Mouse (Mus musculus): Measurements from ENCODE around the gene Cnnm2. TPM values are rescaled to one million over a fixed set of nuclear protein-coding genes. Genes with fewer than 3 reads are reported as not detected.

Cnnm2 gene
- polyA plus RNA-seq, 1 experiment from 2014 or later, result 2.5 TPM

DNA sequence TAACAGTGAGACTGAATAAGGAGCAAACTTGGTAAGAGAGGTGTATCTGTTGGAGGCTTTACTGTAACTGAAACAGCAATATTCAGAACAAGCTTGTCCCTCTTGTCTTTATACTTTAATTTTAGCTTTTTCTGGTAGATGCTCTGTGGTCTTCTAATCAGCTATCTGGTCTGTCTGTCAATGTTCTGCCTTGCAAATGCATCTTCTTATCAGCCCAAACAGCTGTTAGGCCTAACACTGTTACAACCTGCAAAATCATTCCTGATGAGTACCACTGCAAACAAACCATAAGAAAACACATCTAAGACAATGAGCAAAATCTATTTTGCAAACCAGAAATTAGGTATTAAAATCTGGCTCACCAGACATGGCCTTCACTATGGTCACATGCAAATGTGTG lies 144.0 kb downstream of the Cnnm2 start:
- 0 out of 2 replicates have a peak, but pooled peaks cover 3% of the 10 kb centered on the region for H3K4me1 ChIP-seq (ENCODE audit: control insufficient read depth, insufficient read depth, low read length)
- H3K4me2 ChIP-seq (ENCODE audit: low read depth, severe bottlenecking), result no peak overlapping the region
- H3K27me3 ChIP-seq (ENCODE audit: control insufficient read depth, insufficient read depth, low read length), result no peaks in the 10 kb centered on the region
- H3K4me3 ChIP-seq (ENCODE audit: low read depth, low read length), result no peak overlapping the region
- ATAC-seq (ENCODE audit: insufficient number of reproducible peaks, low FRiP score, low TSS enrichment, low read depth) (no peak), DNase-seq (ENCODE audit: low spot score) (no peak)
- no peak overlapping the region for H3K27ac ChIP-seq (replicated peaks; ENCODE audit: low read depth, low read length)
- H3K9ac ChIP-seq (ENCODE audit: low read length), result no peak overlapping the region
- no peaks in the 10 kb centered on the region for H3K36me3 ChIP-seq (ENCODE audit: control insufficient read depth, insufficient read depth, low read length)
- H3K9me3 ChIP-seq (ENCODE audit: control insufficient read depth, low read length), result no peaks in the 10 kb centered on the region

DNA sequence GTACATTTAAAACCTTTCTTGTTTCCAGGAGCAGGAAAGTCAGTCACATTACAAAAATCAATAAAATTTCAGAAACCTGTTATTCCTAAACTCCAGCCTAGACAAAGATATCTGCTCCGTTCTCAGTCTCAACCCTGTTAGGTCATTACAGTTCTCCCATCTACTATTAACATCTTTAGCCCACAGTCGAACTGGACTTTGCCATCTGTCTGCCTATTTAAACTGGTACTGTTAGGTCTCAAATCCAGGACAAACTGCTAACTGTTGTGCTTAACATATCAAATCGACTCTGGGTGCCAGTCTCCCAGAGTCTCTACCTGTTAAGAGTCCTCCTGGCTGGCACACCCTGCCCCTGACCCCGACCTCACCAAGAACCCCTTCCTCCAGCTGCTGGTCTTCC lies 144.6 kb downstream of the Cnnm2 start:
- Histone ChIP-seq H3K36me3 (ENCODE audit: control insufficient read depth, insufficient read depth, low read length) (no peaks in the 10 kb centered on the region), H3K27me3 (ENCODE audit: control insufficient read depth, insufficient read depth, low read length) (no peaks in the 10 kb centered on the region), H3K4me2 (ENCODE audit: low read depth, severe bottlenecking) (no peak overlapping the region), H3K9me3 (ENCODE audit: control insufficient read depth, low read length) (no peaks in the 10 kb centered on the region), H3K4me3 (ENCODE audit: low read depth, low read length) (no peak overlapping the region), H3K9ac (ENCODE audit: low read length) (no peak overlapping the region), H3K4me1 (ENCODE audit: control insufficient read depth, insufficient read depth, low read length) (0 out of 2 replicates have a peak, but pooled peaks cover 3% of the 10 kb centered on the region), H3K27ac (replicated peaks; ENCODE audit: low read depth, low read length) (no peak overlapping the region)
- DNase-seq (ENCODE audit: low spot score) (no peak), ATAC-seq (ENCODE audit: insufficient number of reproducible peaks, low FRiP score, low TSS enrichment, low read depth) (no peak)
- WGBS, result 89% methylated on average over 4 of the region's 4 CpGs

DNA sequence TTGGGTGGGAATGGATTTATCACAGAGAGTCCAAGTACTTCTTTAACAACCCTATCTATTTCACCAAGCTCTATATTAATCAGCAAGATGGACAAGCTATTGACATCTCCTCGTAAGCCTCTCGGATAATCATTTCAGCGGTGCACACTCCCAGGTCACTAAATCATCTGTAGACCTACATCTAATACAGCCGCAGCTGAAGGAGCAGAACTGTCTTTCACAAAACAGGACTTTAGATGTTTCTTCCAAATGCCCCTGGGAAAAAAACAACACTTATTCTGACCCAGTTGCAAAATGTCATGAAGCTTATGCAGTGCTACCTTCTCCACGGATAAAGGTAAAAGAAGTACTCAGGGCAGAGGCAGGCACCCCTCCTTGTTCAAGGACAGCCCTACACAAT lies 146.8 kb downstream of the Cnnm2 start:
- no peaks in the 10 kb centered on the region for H3K36me3 ChIP-seq (ENCODE audit: control insufficient read depth, insufficient read depth, low read length)
- WGBS, result 81% methylated on average over 5 of the region's 5 CpGs
- no peaks in the 10 kb centered on the region for H3K9me3 ChIP-seq (ENCODE audit: control insufficient read depth, low read length)
- DNase-seq (ENCODE audit: low spot score) (no peak), ATAC-seq (ENCODE audit: insufficient number of reproducible peaks, low FRiP score, low TSS enrichment, low read depth) (no peak)
- H3K4me2 ChIP-seq (ENCODE audit: low read depth, severe bottlenecking), result no peak overlapping the region
- no peak overlapping the region for H3K27ac ChIP-seq (replicated peaks; ENCODE audit: low read depth, low read length)
- H3K4me1 ChIP-seq (ENCODE audit: control insufficient read depth, insufficient read depth, low read length), result 0 out of 2 replicates have a peak, but pooled peaks cover 3% of the 10 kb centered on the region
- no peak overlapping the region for H3K9ac ChIP-seq (ENCODE audit: low read length)
- no peak overlapping the region for H3K4me3 ChIP-seq (ENCODE audit: low read depth, low read length)
- H3K27me3 ChIP-seq (ENCODE audit: control insufficient read depth, insufficient read depth, low read length), result no peaks in the 10 kb centered on the region

DNA sequence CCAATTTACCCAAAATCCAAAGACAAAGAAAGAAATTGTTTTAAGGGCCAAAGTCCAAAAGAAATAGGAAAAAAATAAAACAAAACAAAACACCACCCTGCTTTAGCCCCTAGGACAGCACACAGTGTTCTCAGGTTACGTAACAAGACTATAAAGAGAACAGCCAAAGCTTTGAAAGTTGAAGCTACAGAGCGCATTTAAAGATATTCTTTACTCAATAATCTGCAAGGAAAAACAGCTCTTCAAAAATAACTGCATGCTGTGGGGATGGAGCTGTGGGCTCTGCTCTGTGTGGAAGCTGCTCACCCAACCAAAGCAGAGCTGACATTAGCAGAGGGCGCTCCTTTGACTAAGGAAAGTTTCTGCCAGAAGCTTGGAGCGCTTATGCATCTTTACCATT lies 147.6 kb downstream of the Cnnm2 start:
- Histone ChIP-seq H3K36me3 (ENCODE audit: control insufficient read depth, insufficient read depth, low read length) (no peaks in the 10 kb centered on the region), H3K4me3 (ENCODE audit: low read depth, low read length) (no peak overlapping the region), H3K4me1 (ENCODE audit: control insufficient read depth, insufficient read depth, low read length) (0 out of 2 replicates have a peak, but pooled peaks cover 3% of the 10 kb centered on the region), H3K9ac (ENCODE audit: low read length) (no peak overlapping the region), H3K27me3 (ENCODE audit: control insufficient read depth, insufficient read depth, low read length) (no peaks in the 10 kb centered on the region), H3K4me2 (ENCODE audit: low read depth, severe bottlenecking) (no peak overlapping the region), H3K27ac (replicated peaks; ENCODE audit: low read depth, low read length) (no peak overlapping the region), H3K9me3 (ENCODE audit: control insufficient read depth, low read length) (no peaks in the 10 kb centered on the region)
- WGBS, result 69% methylated on average over 4 of the region's 4 CpGs
- no peak for DNase-seq (ENCODE audit: low spot score)
- ATAC-seq (ENCODE audit: insufficient number of reproducible peaks, low FRiP score, low TSS enrichment, low read depth), result no peak

DNA sequence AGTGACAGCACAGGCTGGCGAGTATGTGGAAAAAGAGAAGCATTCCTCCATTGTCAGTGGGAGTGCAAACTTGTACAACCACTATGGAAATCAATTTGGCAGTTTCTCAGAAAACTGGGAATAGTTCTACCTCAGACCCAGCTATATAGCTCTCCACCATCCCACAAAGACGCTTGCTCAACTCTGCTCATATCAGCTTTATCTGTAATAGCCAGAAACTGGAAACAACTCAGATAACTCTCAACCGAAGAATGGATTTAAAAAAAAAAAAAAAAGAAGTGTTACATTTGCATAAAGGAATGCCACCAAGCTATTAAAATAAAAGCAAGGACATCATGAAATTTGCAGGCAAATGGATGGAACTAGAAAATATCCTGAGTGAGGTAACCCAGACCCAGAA lies 150.1 kb downstream of the Cnnm2 start:
- ATAC-seq (ENCODE audit: insufficient number of reproducible peaks, low FRiP score, low TSS enrichment, low read depth), result no peak
- no peak for DNase-seq (ENCODE audit: low spot score)
- 0 out of 2 replicates have a peak, but pooled peaks cover 3% of the 10 kb centered on the region for H3K4me1 ChIP-seq (ENCODE audit: control insufficient read depth, insufficient read depth, low read length)
- H3K36me3 ChIP-seq (ENCODE audit: control insufficient read depth, insufficient read depth, low read length), result no peaks in the 10 kb centered on the region
- 87% methylated on average over 3 of the region's 3 CpGs for WGBS
- no peaks in the 10 kb centered on the region for H3K9me3 ChIP-seq (ENCODE audit: control insufficient read depth, low read length)
- no peak overlapping the region for H3K27ac ChIP-seq (replicated peaks; ENCODE audit: low read depth, low read length)
- no peak overlapping the region for H3K4me2 ChIP-seq (ENCODE audit: low read depth, severe bottlenecking)
- H3K27me3 ChIP-seq (ENCODE audit: control insufficient read depth, insufficient read depth, low read length), result no peaks in the 10 kb centered on the region
- no peak overlapping the region for H3K4me3 ChIP-seq (ENCODE audit: low read depth, low read length)
- no peak overlapping the region for H3K9ac ChIP-seq (ENCODE audit: low read length)

DNA sequence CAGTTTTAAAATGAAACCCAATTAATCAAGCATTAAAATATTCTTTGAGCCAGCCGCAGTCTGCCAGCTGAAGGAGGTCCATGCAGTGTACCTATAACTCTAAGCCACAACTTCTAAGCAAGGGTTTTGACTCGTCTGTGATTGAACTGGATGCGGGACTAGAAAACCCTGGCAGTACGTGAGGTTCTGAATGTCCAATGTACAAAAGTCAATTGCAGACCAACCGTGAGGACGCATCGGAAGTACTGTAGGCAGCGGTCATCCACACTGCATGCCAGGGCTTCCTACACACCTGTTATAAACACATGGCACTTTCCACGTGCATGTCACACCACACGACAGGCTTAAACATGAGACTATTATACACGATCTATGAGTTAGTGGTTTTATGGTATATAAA lies 152.2 kb downstream of the Cnnm2 start:
- no peak for ATAC-seq (ENCODE audit: insufficient number of reproducible peaks, low FRiP score, low TSS enrichment, low read depth)

DNA sequence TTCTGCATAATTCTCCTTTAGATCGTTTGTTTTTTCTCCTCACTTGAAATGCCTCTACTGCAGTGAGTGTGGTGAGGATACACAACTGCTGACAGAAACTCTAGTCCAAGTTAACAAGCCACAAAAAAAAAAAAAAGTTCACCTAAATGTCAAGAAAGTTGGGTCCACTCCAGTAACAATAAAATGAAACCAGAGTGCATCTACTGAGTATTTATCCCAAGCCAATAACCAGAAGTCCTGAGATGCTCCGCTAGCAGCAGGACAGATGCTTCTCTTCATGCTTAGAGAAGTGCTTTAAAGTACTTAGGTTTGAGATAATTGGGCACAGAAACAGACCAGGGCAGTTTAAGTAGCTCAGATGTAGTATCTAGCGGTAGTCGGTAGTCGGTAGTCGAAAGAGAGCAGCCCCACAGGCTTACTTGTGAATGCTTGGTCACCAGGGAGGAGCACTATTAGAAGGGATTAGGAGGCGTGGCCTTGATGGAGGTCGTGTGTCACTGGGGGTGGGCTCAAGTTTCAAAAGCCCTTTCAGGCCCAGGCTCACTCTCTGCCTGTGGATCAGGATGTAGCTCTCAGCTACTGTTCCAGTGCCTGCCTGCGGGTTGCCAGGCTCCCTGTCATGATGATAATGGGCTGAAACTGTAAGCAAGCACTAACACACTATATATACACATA lies 154.1 kb downstream of the Cnnm2 start:
- no peaks in the 10 kb centered on the region for H3K36me3 ChIP-seq (ENCODE audit: control insufficient read depth, insufficient read depth, low read length)
- no peak overlapping the region for H3K27ac ChIP-seq (replicated peaks; ENCODE audit: low read depth, low read length)
- H3K4me2 ChIP-seq (ENCODE audit: low read depth, severe bottlenecking), result no peak overlapping the region
- no peak for ATAC-seq (ENCODE audit: insufficient number of reproducible peaks, low FRiP score, low TSS enrichment, low read depth)
- no peaks in the 10 kb centered on the region for H3K27me3 ChIP-seq (ENCODE audit: control insufficient read depth, insufficient read depth, low read length)
- no peak for DNase-seq (ENCODE audit: low spot score)
- H3K4me3 ChIP-seq (ENCODE audit: low read depth, low read length), result no peak overlapping the region
- H3K9me3 ChIP-seq (ENCODE audit: control insufficient read depth, low read length), result no peaks in the 10 kb centered on the region
- no peak overlapping the region for H3K9ac ChIP-seq (ENCODE audit: low read length)
- WGBS, result 73% methylated on average over 9 of the region's 9 CpGs
- no peaks in the 10 kb centered on the region for H3K4me1 ChIP-seq (ENCODE audit: control insufficient read depth, insufficient read depth, low read length)

More for the DNA sequence above, 152.2 kb downstream of the Cnnm2 start:
- DNase-seq (ENCODE audit: low spot score), result no peak
- Histone ChIP-seq H3K4me2 (ENCODE audit: low read depth, severe bottlenecking) (no peak overlapping the region), H3K4me1 (ENCODE audit: control insufficient read depth, insufficient read depth, low read length) (0 out of 2 replicates have a peak, but pooled peaks cover 3% of the 10 kb centered on the region), H3K4me3 (ENCODE audit: low read depth, low read length) (no peak overlapping the region), H3K27ac (replicated peaks; ENCODE audit: low read depth, low read length) (no peak overlapping the region), H3K27me3 (ENCODE audit: control insufficient read depth, insufficient read depth, low read length) (no peaks in the 10 kb centered on the region), H3K9ac (ENCODE audit: low read length) (no peak overlapping the region), H3K9me3 (ENCODE audit: control insufficient read depth, low read length) (no peaks in the 10 kb centered on the region), H3K36me3 (ENCODE audit: control insufficient read depth, insufficient read depth, low read length) (no peaks in the 10 kb centered on the region)
- WGBS, result 93% methylated on average over 11 of the region's 11 CpGs

DNA sequence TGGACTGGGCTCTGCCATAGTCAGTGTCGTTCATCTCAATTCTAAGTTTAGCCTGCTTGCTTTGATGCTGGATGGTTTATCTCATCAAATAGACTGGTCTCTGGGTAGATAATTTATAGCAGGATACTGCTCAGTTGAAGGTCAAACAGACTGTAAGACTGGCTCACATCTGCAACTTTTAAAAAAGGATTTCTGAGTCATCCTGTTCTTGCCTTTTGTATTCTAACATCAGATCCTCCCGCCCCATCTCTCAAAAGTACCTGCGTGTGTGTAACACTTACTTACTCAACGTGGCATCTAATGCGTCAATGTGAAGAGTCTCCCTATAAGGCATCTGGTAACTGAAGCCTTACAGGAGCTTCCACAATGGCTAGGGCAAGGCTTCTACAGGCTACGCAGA lies 159.2 kb downstream of the Cnnm2 start:
- Histone ChIP-seq H3K4me3 (ENCODE audit: low read depth, low read length) (no peak overlapping the region), H3K27me3 (ENCODE audit: control insufficient read depth, insufficient read depth, low read length) (no peaks in the 10 kb centered on the region), H3K36me3 (ENCODE audit: control insufficient read depth, insufficient read depth, low read length) (no peaks in the 10 kb centered on the region), H3K4me2 (ENCODE audit: low read depth, severe bottlenecking) (no peak overlapping the region), H3K27ac (replicated peaks; ENCODE audit: low read depth, low read length) (no peak overlapping the region), H3K4me1 (ENCODE audit: control insufficient read depth, insufficient read depth, low read length) (no peaks in the 10 kb centered on the region), H3K9me3 (ENCODE audit: control insufficient read depth, low read length) (no peaks in the 10 kb centered on the region), H3K9ac (ENCODE audit: low read length) (no peak overlapping the region)
- no peak for ATAC-seq (ENCODE audit: insufficient number of reproducible peaks, low FRiP score, low TSS enrichment, low read depth)
- DNase-seq (ENCODE audit: low spot score), result no peak
- WGBS, result 87% methylated on average over 6 of the region's 6 CpGs

DNA sequence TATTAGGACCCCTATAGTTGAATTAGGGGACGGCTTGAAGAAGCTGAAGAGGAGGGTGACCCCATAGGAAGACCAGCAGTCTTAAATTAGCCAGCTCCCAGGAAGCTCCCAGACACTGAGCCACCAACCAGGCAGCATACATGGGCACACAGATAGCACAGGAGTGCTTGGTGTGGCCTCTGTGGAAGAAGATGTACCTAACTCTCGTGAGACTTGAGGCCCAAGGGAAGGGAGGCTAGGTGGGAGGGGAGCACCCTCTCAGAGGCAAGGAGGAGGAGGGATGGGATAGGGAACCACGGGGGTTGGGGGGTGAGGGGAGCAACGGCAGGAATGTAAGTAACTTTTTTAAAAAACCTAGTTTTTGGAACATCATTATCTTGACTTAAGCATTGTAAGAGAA lies 165.0 kb downstream of the Cnnm2 start:
- no peaks in the 10 kb centered on the region for H3K27me3 ChIP-seq (ENCODE audit: control insufficient read depth, insufficient read depth, low read length)
- H3K4me3 ChIP-seq (ENCODE audit: low read depth, low read length), result no peak overlapping the region
- H3K36me3 ChIP-seq (ENCODE audit: control insufficient read depth, insufficient read depth, low read length), result no peaks in the 10 kb centered on the region
- H3K27ac ChIP-seq (replicated peaks; ENCODE audit: low read depth, low read length), result no peak overlapping the region
- no peak overlapping the region for H3K9ac ChIP-seq (ENCODE audit: low read length)
- no peaks in the 10 kb centered on the region for H3K4me1 ChIP-seq (ENCODE audit: control insufficient read depth, insufficient read depth, low read length)
- no peak overlapping the region for H3K4me2 ChIP-seq (ENCODE audit: low read depth, severe bottlenecking)
- WGBS, result 72% methylated on average over 4 of the region's 4 CpGs
- H3K9me3 ChIP-seq (ENCODE audit: control insufficient read depth, low read length), result no peaks in the 10 kb centered on the region
- ATAC-seq (ENCODE audit: insufficient number of reproducible peaks, low FRiP score, low TSS enrichment, low read depth), result no peak
- DNase-seq (ENCODE audit: low spot score), result no peak
